Mouse (Mus musculus): ENCODE data around the gene Srsf10.
A peak's percentile ranks its signal among the peaks of the same experiment; 100 is the strongest.

Srsf10 gene

GRCm38 (mm10) chr4:135856223-135857091 lies 910 bp downstream of the Srsf10 start:
- DNase-seq (ENCODE audit: low spot score): no peak

- no peak for DNase-seq (ENCODE audit: low spot score)
Observed at GRCm38 (mm10) chr4:135857597-135858186, 2.1 kb downstream of the Srsf10 start.

GRCm38 (mm10) chr4:135868996-135869395 lies 13.4 kb downstream of the Srsf10 start:
- no peak for DNase-seq (ENCODE audit: low spot score)

GRCm38 (mm10) chr4:135870227-135871023 lies 14.9 kb downstream of the Srsf10 start:
- DNase-seq (ENCODE audit: low spot score): no peak

- no peak for DNase-seq (ENCODE audit: low spot score)
Observed at GRCm38 (mm10) chr4:135872015-135872414, 16.5 kb downstream of the Srsf10 start.

- DNase-seq (ENCODE audit: low spot score): no peak
Observed at GRCm38 (mm10) chr4:135872589-135873391, 17.2 kb downstream of the Srsf10 start.

GRCm38 (mm10) chr4:135873526-135874202 lies 18.1 kb downstream of the Srsf10 start, which contains the start of gene Pnrc2:
Pnrc2 (minus strand) TSS chr4:135873850.
- peak; percentile 81 for DNase-seq (ENCODE audit: low spot score)

- no peak for DNase-seq (ENCODE audit: low spot score)
Observed at GRCm38 (mm10) chr4:135874564-135875535, 19.3 kb downstream of the Srsf10 start.

GRCm38 (mm10) chr4:135875546-135875945 lies 20.0 kb downstream of the Srsf10 start:
- no peak for DNase-seq (ENCODE audit: low spot score)

- peak; percentile 46 for DNase-seq (ENCODE audit: low spot score)
Observed at GRCm38 (mm10) chr4:135875991-135876582, 20.5 kb downstream of the Srsf10 start.

GRCm38 (mm10) chr4:135876583-135877020 lies 21.1 kb downstream of the Srsf10 start:
- peak; percentile 41 for DNase-seq (ENCODE audit: low spot score)

- no peak for DNase-seq (ENCODE audit: low spot score)
Observed at GRCm38 (mm10) chr4:135877742-135878141, 22.2 kb downstream of the Srsf10 start.

GRCm38 (mm10) chr4:135879021-135879420 lies 23.5 kb downstream of the Srsf10 start:
- no peak for DNase-seq (ENCODE audit: low spot score)

- DNase-seq (ENCODE audit: low spot score): no peak
Observed at GRCm38 (mm10) chr4:135880018-135880417, 24.5 kb downstream of the Srsf10 start.

GRCm38 (mm10) chr4:135880576-135880975 lies 25.0 kb downstream of the Srsf10 start:
- no peak for DNase-seq (ENCODE audit: low spot score)

- no peak for DNase-seq (ENCODE audit: low spot score)
Observed at GRCm38 (mm10) chr4:135882023-135882422, 26.5 kb downstream of the Srsf10 start.

- no peak for DNase-seq (ENCODE audit: low spot score)
Observed at GRCm38 (mm10) chr4:135883401-135883851, 27.9 kb downstream of the Srsf10 start.

GRCm38 (mm10) chr4:135883881-135884516 lies 28.5 kb downstream of the Srsf10 start:
- DNase-seq (ENCODE audit: low spot score): no peak

GRCm38 (mm10) chr4:135884531-135884930 lies 29.0 kb downstream of the Srsf10 start:
- no peak for DNase-seq (ENCODE audit: low spot score)
